Mouse (Mus musculus) ES-Bruce4 (cell line): ENCODE measurements around the gene Sprr2e.

Experiments used
- CTCF ChIP-seq: IDR thresholded peaks from one replicate; pipeline ENCODE4 v1.8.1; 2011; ENCODE audit warnings: low read depth, low read length
- EP300 ChIP-seq: IDR thresholded peaks from 2 replicates; pipeline ENCODE4 v1.6.1; 2011; ENCODE audit warnings: low read depth, low read length; ENCODE audit not compliant: insufficient read depth
- POLR2A ChIP-seq: IDR thresholded peaks from one replicate; pipeline ENCODE4 v1.8.1; 2011; ENCODE audit warnings: low read length; ENCODE audit not compliant: insufficient read depth

DNA sequence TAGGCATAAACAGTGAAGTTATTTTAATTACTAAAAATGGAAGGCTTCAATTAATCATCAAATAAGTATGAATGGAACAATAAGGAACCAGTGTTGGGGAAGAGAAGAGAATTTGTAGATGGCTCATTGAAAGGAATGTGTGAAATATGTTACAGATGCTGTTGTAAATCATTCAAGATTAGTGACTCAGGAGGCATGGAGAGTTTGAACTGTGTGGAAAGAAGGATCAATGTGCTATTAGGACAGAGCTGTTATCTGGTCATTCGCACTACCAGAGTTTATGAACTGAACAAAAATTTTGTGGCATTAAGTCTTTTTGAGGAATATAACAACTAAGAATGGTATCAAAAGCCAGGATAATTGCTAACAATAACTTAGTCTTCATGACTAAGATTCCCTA is 44.5 kb upstream of the Sprr2e start:
- TF ChIP-seq CTCF (no peak), POLR2A (no peak), EP300 (no peak)
